Mouse (Mus musculus) embryo, embryonic 9.5 days (tissue): ENCODE measurements at regions not wholly inside any gene's neighbourhood (a gene's known extent, or its start where the extent isn't known, plus 50 kb on each side); places are given as distances from the start of the nearest gene placed in this dataset.
A peak's percentile ranks its signal among the peaks of the same experiment; 100 is the strongest.

Experiments
- DNase-seq: peaks from one replicate; pipeline ENCODE4 v3.0.0-alpha.2; 2017; ENCODE audit errors: extremely low spot score

DNA sequence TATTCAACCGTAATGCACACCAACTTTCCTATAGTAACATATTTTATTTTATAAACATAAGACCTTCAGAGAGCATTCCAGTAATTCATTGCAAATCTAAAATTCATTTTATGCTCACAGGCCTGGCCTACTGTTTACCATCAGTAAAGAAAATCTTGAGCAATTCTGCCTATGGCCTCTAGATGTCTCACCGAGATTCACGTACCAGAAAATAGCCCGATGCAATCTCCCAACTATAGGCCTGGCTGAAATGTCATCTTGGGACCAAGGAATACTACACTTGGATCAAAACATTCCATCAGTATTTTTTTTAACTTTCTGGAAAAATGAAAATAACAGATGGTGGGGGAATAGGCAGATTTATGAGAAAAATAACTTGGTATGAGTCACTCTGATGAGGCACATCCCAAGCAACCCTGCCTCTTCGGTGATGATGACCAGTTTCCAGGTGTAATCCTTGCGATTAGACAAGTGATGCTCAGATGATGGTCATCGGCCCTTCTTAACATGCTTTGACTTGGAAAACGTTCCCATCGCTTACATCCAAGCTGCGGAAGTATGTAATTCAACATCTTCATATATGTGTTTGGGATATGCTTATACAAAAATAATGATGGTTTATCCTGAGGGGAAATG, 439.9 kb downstream of the Nyap2 start:
- peak; percentile 22 for DNase-seq

DNA sequence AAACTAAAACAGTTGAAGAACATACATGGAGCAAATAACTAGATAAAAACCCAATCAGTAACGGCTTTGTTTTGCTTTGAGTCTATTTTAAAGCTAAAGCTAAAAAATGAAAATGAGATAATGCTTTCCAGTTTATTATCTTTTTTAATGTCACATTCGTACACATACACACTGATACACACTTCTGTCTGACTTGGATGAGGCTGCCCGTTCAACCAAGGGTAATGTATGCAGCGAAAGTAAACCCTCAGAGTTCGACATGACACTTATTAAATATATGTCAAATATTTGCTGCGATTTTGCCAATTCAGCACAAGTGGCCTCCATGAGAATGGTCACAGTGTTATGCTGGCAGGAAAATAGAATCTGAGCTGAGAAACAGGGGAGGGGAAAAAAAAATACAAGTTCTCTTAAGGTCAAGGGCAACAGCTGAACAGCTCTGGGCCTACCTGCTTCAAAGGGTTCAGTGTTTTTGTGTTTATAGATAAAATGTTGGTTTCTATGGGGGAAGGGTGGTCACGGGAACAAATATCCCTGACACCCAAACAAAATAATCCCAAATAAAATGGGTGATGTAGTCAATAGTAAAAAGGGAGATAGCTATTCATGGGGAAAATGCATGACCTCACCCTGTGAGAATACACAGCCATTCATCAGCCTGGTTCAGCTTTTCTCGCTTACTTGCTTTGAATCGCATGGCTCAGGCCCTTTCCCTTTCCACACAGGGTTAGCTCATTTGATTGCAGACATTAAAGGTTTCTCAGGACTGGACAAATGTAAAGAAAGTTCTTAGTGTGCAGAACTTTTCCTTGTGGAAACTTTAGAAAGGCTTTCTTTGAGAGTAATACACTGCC, 443.9 kb downstream of the Nyap2 start:
- peak; percentile 31 for DNase-seq

DNA sequence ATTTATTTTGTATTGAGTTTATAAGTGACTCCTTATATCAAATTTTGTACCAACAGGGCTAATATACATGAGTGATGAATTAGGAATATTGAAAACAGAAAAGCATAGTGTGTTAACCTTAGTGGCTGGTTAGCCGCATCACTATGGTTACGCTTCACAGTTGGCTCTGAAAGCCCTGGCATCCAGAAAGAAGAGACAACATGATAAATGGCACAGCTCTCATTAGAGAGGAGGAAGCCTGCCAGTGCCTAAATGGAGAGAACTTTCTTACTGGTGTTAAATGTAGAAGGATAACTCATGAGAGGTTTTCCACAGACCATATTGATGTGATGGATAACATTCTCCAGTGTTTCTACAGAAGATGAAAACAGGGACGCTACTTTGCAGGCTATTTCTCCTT, 446.2 kb downstream of the Nyap2 start:
- no peak for DNase-seq

DNA sequence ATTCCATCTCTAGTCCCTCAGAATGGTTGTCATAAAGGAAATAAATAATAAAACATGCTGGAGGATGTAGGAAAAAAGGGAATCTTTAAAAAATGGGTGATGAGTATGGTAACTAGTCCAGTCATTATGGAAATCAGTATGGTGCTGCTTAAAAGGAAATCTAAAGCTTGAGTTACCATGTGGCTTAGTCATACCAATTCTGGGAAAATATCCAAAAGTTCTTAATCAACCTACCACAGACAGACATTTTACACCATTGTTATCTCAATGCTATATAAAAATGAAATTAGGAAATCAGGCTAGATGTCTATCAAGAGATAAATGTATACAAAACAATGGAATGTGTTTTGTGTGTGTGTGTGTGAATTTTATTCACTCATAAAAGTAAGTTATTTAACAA, 449.1 kb downstream of the Nyap2 start:
- no peak for DNase-seq

DNA sequence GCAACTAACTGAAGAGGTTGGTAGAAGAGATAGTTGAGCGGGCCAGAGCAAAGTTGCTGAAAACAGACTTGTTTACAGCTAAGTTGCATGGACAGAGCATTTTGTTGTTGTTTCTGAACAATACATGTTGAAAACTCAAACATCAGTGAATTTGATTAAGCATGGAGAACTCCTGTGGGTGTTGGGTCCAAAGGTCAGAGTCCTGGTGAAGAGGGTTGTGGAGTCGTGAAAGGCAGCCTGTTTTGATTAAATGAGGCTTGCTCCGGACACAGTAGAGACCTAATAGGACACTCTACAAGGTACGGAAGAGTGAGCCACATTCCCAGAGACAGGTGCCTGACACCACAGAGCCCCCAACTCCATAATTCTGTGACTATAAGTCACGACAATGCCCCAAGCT, 461.1 kb downstream of the Nyap2 start:
- no peak for DNase-seq

DNA sequence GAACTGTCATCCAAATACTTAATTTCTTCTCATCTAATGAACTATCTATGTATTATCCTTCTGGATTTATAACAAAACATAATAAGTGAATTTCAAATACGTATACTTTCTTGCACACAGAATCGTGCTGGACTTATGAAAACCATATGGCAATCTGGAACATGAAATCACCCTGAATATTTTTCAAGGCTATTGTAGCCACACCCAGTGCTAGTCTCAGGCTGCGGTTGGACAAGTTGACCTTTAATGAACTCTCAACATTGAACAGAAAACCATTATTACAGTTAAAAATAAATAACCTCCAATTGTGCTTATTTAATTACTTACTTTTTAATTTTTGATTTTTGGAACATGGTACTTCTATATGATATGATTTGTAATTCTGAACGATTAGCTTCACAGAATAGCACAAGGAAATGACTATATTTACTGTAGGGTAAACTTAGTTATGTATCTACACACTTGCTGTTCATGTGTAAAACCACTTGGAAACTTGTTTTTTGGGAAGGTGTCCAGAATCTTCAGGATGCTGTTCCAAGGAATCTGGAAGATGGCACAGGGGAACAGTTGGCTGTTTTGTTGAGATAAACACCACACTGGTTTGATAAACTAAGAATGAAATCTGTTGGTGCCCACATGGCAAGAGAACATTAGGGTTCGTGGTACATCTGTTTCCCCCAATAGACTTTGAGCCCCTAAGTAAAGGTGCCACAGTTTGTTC, 463.0 kb downstream of the Nyap2 start:
- DNase-seq = no peak

DNA sequence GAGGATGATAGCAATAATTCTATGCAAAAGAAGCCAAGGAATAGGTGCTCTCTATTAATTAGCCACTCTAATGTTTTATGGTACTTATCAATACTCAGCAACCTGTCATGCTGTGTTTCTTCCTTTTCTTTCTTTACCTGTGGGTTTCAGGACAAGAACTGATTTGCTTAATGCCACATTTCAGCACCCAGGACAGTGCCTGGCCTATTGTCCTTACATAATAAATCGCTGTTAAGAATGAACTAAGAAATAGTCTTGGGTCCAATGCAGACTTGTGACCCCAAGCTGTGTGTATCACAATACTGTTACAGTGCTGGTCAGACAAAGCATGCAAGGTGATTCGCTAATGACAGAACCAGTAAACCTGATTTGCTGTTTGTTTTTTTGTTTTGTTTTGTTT, 472.2 kb downstream of the Nyap2 start:
- DNase-seq = no peak

DNA sequence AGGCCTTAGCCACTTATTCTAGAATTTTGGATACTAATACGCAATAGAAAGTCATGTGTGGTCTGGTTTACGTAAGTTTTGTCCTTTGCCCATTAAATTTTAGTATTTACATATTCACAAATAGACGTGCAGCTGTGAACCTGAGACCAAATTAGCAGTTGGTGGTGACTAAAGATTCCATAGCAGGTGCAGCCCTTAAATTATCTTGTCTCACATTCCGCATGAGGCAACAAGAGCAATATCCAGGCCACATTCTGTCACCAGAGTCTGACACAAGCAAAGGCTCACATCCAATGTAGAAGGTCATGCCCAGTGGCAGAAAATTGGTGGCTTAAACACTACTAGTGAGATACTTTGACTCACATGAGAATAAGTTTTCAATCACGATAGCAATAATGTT, 473.0 kb downstream of the Nyap2 start:
- DNase-seq = no peak

DNA sequence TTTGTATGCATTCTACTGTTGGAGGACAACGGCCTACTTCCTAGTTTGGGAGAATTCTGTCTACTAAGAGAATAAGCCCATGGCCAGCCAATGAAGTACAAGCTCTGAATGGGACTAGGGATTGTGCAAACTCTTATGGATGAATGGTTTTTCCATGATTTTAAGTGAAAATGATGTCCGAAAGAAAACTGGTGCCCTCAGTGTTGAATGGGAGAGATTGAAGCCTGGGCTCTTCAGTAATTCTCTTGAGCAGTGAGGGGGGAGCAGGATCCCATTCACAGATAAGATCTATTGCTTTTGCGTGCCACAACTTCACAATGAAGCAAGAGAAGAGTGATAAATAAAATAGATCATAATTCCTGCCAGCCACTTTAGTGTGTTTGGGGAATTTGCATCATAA, 476.0 kb downstream of the Nyap2 start:
- DNase-seq = no peak

DNA sequence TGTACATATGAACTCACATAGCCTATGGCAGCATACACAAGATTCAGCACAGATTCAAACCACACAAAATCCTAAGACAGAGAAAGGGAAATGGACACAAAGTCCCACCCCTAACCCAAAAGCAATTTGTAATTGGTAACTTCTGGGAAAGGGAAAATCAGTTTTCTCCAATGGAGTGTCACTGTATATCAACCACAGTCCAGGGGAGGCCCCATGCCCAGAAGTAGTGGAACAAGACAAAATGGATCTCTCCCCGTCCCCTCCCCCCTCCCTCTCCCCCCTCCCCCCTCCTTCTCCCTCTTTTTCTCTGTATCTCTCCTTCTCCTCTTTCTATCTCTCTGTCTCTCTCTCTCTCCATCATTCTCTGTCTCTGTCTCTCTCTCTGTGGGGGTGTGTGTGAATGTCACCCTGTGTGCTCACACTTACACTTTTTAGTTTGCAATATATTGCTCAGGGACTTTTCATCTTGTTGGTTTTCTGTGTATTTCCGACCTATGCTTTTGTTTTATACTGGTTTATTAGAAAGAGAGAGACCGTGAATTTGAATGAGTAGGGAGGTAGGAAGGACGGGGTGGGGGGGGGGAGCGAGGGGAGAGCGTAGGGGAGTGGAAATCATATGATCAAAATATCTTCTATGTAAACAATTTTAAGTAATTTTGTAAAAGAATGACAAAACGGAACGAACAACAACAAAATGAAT, 500.4 kb downstream of the Nyap2 start:
- DNase-seq = no peak

DNA sequence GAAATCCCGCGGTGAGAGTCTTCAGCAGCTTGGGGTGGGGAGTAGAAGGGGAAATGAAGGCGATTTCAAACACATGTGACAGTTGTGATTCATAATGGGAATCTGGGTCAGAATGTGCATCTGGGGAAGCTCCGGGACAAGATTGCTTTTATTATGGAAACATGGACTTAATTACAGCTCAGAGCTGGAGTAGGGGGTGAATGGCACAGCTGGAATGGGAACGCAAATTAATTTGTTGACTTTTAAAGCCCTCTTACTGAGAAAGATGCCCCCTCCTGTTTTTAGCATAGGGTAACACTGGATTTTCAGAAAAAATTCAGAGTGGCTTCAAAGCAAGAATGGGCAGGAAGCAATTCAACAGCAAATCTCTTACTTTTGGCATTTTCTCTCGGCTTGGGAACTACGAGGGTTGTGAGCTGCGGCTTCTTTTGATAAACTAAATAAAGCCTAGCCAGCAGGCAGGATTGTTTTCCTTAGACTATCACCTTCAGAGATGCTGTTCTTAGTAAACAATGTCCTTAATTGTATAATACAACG, 501.0 kb downstream of the Nyap2 start:
- DNase-seq = no peak

DNA sequence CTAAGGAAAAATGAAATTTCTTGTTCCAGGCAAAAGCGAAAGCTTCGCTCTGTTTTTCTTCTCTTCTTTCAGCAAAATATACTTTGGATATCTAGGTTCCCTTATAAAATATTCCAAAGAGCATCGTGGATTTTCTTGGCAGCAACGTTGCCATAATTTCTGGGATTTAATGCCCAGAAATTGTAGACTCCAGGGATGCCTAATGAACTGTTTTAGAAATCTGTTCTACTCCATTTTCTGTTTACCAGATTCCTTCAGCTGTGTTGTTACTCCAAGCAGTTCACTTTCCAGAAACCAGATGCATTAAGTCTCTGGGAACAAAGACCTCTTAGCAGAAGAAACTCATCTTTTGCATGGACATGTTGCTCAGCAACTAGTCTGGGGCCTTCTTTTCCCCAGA, 504.5 kb downstream of the Nyap2 start:
- no peak for DNase-seq

DNA sequence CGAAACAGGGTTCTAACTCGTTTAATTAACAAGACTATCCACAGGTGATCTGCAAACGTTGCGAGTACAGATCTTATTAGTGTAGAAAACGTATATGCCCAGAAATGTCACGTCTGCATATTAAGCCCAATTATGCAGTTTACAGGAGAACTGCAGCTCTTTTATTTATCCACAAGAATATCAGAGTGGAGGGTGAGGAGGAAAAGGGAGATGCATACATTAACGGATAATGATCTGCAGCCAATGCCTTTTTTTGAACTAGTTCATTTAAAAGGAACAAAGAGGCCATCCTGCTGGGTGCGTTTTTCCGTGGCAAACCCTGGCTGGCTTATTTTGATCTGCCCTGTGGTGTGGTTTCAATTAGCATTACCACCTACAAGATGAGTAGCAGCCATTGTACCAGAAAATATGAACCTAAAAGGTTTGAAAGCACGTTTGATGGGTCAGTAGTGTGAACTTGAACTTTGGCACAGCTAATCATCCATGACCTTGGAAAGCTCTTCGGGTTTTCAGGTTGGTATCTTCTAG, 511.1 kb downstream of the Nyap2 start:
- no peak for DNase-seq

DNA sequence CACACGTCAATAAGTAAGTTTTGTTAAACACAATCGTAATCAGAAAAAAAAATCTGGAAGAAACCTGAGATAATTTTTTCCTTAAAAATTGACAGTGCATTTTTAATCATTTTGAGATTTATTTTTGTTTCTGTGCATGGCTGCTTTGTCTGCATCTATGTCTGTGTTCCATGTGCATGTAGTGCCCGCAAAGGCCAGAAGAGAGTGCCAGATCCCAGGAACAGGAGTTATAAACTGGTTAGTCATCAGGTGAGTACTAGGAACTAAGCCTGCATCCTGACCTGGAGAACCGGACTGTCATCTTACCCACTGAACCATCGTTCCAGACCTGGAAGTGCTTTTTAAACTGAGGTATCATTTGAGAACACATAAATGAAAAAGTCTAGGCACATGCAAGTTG, 514.9 kb downstream of the Nyap2 start:
- no peak for DNase-seq

DNA sequence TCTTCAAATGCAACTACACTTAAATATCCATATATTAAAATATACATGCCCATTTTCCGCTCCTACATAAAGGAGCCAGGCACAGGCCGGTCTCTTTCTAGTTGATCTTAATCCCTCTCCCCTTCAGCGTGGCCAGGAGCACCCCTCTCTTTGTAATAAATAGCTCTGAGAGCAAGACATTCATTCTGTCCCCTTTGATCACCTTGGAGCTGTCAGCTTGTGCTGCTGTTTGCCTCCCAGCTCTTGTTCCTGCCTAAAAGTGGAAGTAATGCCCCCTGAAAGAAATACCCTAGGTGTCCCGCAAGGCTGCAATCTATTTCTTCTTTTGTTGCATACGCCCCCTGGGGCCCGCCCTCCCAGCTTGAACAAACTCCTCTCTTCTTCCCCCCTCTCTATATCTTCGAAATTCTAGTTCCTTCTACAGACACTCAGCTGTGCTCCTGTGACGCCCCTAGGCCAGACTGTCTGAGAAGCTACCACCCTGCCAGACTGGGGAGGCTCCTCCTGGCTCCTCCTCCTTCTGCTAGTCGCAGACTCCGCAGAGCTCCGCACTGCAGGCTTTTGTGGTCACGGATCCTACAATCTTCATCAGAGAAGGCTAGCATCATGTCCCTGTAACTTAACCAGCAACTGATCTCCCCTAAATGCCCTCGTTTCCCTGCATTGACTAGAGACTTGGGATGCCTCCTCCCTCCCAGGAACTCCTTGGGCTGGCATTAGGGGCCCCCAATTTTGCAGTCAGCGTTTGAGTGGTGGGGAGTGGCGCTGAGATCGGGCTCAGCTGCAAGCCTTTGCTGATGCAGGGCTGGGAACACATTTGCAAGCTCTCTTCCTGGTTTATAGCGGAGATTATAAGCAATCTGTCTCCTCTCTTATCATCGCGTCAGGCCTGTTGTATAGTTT, 516.8 kb downstream of the Nyap2 start:
- peak; percentile 85 for DNase-seq

DNA sequence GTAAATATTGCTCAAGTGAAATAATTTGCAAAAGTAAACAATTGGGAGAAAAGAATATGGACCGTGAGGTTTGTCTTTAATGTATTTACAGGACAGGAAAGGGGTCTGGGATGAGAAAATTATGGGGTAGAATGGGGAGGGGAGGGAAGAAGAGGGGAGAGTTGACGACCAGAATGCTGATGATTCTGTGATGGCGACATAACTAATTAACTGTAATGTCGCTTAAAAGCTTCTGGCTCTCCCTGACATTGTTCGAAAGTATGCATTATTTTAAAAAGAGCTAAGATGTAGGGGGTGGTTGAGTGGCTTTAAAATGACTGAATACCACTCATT, 517.4 kb downstream of the Nyap2 start:
- DNase-seq = no peak

DNA sequence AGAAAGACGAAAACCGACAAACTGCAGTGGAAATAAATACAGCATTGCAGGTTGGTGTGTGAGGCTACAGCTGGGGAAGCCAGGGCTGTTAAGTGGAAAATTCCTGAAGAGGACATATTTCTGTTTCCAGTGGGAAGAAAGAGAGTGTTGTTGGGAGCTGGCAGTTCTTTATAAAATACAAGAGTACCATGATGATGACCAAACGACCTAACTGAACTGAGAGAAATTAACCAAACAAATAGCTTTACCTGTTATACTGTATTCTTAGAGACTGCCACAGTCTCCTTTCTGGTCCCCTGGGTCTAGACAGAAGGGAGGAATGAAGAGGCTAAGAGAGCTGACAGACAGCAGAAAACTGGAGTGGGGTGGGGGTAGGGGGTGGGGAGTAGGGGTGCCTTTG, 517.9 kb downstream of the Nyap2 start:
- DNase-seq = no peak

DNA sequence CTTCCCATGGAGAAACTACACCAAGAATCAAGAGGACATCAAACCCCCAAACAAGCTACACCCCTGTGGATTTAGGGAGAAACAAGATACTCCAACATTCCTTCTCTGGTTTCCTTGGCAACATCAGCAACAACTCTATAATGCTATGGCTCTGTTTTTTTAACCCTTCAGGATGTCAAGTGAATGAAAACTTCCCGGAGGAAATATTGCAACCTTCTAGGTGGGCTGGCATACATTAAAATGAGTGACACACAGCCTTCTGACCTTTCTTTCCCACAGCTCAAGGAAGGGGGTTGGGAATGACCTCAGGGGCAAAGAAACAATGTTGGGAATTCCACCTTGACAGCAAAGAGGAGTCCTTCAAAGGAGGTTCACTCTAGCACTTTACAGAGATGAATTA, 532.0 kb downstream of the Nyap2 start:
- peak; percentile 75 for DNase-seq

DNA sequence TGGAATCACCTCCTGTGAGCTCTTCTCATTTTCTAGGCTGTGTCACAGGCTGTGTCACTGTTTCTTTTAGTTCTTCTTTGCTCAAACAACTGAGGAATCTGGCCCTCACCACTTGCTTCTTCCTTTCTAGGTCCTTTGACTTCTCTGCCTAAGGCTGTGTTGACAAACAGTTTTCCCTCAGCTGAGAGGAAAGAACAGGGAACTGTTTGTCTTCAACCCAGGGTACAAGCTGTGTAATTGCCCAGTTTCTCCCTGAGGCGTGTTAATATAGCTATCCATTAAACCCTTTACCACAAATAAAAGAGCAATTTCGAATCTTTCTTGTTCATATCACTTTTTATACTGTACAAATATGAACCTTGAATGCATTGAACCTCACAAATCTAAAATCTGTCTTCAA, 542.1 kb downstream of the Nyap2 start:
- DNase-seq = no peak

DNA sequence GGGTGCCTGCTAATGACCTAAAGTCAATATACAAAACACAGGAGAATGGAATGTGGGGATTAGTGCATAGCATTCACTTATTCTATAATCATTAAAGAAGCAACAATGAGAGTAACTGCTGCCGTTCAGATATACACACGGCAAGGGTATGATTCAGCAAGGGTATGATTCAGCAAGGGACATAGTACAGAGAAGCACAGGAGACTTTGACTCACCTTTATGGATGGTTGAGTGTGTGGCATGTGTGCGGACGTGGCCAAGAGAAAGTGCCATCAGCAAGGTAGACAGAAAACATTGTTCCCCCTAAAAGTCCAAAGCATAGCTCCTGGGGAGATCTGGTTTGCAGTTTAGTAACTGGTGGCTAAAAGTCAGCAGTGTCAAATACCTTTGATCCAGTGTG, 547.4 kb downstream of the Nyap2 start:
- no peak for DNase-seq

DNA sequence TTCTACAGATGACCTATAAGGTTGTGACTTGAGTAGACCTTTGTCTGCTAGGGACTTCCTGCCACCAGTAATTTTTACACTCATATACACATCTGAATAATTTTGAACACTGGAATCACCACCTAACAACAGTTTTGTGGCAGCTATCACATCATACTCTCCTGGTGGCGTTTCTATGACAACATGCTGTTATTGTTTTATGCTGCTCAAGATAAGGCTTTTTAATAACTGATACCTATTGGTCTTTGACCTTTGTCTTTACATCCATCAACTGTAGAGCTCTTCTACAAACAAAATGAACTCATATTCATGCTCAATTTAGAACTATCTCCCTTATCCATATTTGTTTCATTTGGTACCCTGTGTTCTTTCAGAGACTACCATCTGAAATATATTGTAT, 556.0 kb downstream of the Nyap2 start:
- DNase-seq = no peak
